Mouse (Mus musculus): ENCODE data around the gene Spdef. TPM values are rescaled to one million over a fixed set of nuclear protein-coding genes. Genes with fewer than 3 reads are reported as not detected.

The Spdef gene
- polyA plus RNA-seq, 1 experiment from 2014 or later = 2.2 TPM

DNA sequence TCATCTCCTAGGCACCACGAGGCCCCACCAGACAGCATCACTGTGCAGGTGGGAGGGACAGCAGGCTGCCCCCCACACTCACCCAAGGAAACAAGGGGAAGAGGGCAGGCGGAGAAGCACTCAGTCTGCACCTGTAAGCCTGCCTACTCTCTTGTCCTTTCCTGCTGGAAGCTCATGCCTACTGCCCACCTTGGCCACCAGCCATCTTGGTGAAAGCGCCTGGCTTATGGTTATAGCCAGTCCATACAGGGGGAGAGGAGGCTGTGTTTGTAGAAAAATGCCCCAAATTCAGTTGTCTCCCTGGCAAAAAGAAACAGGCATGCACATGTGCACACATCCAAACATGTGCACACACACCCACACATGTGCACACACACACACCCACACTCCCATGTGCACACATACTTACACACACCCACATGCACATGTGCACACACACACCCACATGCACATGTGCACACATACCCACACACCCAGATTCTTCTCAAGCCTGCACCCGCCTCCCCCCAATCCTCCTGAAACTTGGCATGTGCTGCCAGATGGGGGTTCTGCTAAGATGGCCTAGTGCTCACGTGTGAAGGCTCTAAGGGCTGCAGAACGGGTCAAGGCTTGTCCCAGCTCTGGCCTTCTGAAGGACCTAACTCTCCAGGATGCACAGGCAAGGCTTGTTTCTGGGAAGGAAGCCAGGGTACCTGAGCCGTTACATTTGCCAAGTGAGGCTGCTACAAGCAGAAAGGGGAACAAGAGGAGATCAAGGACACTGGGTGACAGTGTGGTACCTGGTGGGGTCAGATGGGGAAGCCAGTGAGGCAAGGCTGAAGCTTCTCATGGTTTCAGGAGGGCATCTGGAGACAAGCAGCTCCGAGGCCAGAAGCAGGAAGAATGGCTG is 22.8 kb upstream of the Spdef start:
- no peak overlapping the region for H3K27ac ChIP-seq
- no peak overlapping the region for H3K9ac ChIP-seq
- H3K9me3 ChIP-seq = no peaks in the 10 kb centered on the region
- H3K4me3 ChIP-seq = no peak overlapping the region
- H3K27me3 ChIP-seq = no peaks in the 10 kb centered on the region
- no peak for ATAC-seq (ENCODE audit: borderline replicate concordance, extremely low read depth, low FRiP score, low TSS enrichment)
- H3K36me3 ChIP-seq = 0 out of 2 replicates have a peak, but pooled peaks cover 9% of the 10 kb centered on the region
- no peaks in the 10 kb centered on the region for H3K4me1 ChIP-seq
- WGBS = 87% methylated on average over 8 of the region's 8 CpGs
- no peak overlapping the region for H3K4me2 ChIP-seq

DNA sequence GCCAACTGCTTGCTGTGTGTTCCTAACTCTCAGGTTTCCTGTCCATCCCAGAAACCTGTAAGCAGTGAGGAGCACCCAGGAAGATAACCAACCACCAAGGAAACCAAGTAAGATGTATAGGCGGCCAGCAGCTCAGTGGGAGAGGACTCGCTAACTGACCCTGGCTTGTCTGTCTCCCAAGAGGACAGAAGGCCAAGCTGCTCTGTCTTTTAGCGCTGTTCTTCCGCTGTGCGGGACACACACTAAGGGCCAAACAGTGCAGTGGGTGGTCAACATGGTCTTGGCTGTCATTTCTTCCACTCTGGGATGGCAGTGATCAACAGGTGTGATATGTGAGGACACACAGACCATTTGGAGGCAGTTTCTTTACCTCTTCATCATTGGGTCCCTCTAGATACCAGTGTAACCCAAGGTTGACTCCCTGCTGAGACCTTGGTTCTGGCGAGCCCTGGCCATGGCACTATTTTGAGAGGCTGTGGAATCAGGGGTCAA is 21.7 kb upstream of the Spdef start:
- H3K4me1 ChIP-seq = no peaks in the 10 kb centered on the region
- H3K27me3 ChIP-seq = no peaks in the 10 kb centered on the region
- H3K27ac ChIP-seq = no peak overlapping the region
- H3K9ac ChIP-seq = no peak overlapping the region
- WGBS = 86% methylated on average over 6 of the region's 6 CpGs
- no peak overlapping the region for H3K4me2 ChIP-seq
- 0 out of 2 replicates have a peak, but pooled peaks cover 9% of the 10 kb centered on the region for H3K36me3 ChIP-seq
- ATAC-seq (ENCODE audit: borderline replicate concordance, extremely low read depth, low FRiP score, low TSS enrichment) = no peak
- H3K9me3 ChIP-seq = no peaks in the 10 kb centered on the region
- no peak overlapping the region for H3K4me3 ChIP-seq

GRCm38 (mm10) chr17:27748123-27748522 is 19.4 kb upstream of the Spdef start:
- Histone ChIP-seq H3K9me3 (no peaks in the 10 kb centered on the region), H3K27me3 (no peaks in the 10 kb centered on the region), H3K4me2 (no peak overlapping the region), H3K4me1 (no peaks in the 10 kb centered on the region), H3K9ac (no peak overlapping the region), H3K36me3 (0 out of 2 replicates have a peak, but pooled peaks cover 5% of the 10 kb centered on the region), H3K4me3 (no peak overlapping the region), H3K27ac (no peak overlapping the region)
- no peak for ATAC-seq (ENCODE audit: borderline replicate concordance, extremely low read depth, low FRiP score, low TSS enrichment)
- 88% methylated on average over 2 of the region's 2 CpGs for WGBS

- no peak for ATAC-seq (ENCODE audit: borderline replicate concordance, extremely low read depth, low FRiP score, low TSS enrichment)
- H3K9me3 ChIP-seq = no peaks in the 10 kb centered on the region
- no peak overlapping the region for H3K4me3 ChIP-seq
- WGBS = 44% methylated on average over 4 of the region's 4 CpGs
- H3K27ac ChIP-seq = no peak overlapping the region
- no peaks in the 10 kb centered on the region for H3K27me3 ChIP-seq
- no peaks in the 10 kb centered on the region for H3K36me3 ChIP-seq
- no peaks in the 10 kb centered on the region for H3K4me1 ChIP-seq
- H3K4me2 ChIP-seq = no peak overlapping the region
- H3K9ac ChIP-seq = no peak overlapping the region
These were observed 17.7 kb upstream of the Spdef start for GRCm38 (mm10) chr17:27746446-27746845.

DNA sequence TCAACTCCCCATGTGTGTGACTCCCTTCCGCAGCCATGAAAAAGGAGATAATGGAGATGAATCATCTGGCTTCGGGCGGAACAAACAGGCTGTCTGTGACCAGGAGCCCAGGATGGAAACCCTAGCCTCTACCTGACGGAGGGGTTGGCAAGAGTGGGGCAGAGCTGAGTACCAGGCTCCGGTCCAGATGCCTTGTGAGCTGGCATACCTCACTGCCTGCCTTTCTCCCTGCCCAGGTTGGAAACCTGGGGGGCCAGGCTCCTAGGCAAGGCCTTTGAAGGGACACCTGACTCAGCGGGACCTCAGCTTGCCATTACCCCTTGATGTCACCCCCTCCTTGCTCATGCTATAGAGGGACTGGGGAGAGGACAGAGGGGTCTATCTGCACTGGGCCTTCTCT is 12.2 kb upstream of the Spdef start:
- ATAC-seq (ENCODE audit: borderline replicate concordance, extremely low read depth, low FRiP score, low TSS enrichment) = no peak
- Histone ChIP-seq H3K4me2 (no peak overlapping the region), H3K36me3 (no peaks in the 10 kb centered on the region), H3K27ac (no peak overlapping the region), H3K4me3 (no peak overlapping the region), H3K9me3 (no peaks in the 10 kb centered on the region), H3K4me1 (no peaks in the 10 kb centered on the region), H3K27me3 (no peaks in the 10 kb centered on the region), H3K9ac (no peak overlapping the region)
- 81% methylated on average over 6 of the region's 6 CpGs for WGBS

- 15% methylated on average over 13 of the region's 13 CpGs for WGBS
- H3K4me3 ChIP-seq = no peak overlapping the region
- H3K4me1 ChIP-seq = no peaks in the 10 kb centered on the region
- H3K9me3 ChIP-seq = no peaks in the 10 kb centered on the region
- H3K4me2 ChIP-seq = no peak overlapping the region
- H3K9ac ChIP-seq = no peak overlapping the region
- ATAC-seq (ENCODE audit: borderline replicate concordance, extremely low read depth, low FRiP score, low TSS enrichment) = no peak
- no peak overlapping the region for H3K27ac ChIP-seq
- no peaks in the 10 kb centered on the region for H3K27me3 ChIP-seq
- H3K36me3 ChIP-seq = no peaks in the 10 kb centered on the region
These were observed 5.8 kb upstream of the Spdef start for GRCm38 (mm10) chr17:27734344-27735073.

GRCm38 (mm10) chr17:27732694-27733093 is 3.9 kb upstream of the Spdef start:
- no peak overlapping the region for H3K4me3 ChIP-seq
- ATAC-seq (ENCODE audit: borderline replicate concordance, extremely low read depth, low FRiP score, low TSS enrichment) = no peak
- no peak overlapping the region for H3K27ac ChIP-seq
- no peak overlapping the region for H3K4me2 ChIP-seq
- 80% methylated on average over 3 of the region's 3 CpGs for WGBS
- H3K9ac ChIP-seq = no peak overlapping the region
- H3K36me3 ChIP-seq = no peaks in the 10 kb centered on the region
- H3K9me3 ChIP-seq = no peaks in the 10 kb centered on the region
- H3K4me1 ChIP-seq = peaks cover 7% of the 10 kb centered on the region
- no peaks in the 10 kb centered on the region for H3K27me3 ChIP-seq

DNA sequence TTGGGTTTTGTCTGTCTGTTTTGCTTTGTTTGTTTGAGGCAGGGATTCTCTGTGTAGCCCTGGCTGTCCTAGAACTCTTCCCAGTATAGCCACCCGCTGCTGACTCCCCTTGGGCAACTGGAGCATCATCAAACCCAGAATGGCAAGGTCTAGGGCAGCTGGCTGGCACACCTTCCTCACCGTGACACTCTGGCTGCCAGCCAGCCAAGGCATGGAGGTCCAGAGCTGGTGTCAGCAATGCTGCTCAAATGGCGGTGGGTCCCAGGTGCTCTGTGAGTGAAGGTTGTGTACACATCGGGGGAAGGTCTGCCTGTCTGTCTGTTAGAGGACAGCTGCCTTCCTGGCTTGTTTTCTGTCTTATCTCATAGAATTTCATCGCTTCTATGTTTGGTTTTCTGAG is 3.4 kb upstream of the Spdef start:
- H3K27me3 ChIP-seq = no peaks in the 10 kb centered on the region
- no peak overlapping the region for H3K4me3 ChIP-seq
- no peaks in the 10 kb centered on the region for H3K9me3 ChIP-seq
- H3K27ac ChIP-seq = no peak overlapping the region
- H3K4me2 ChIP-seq = no peak overlapping the region
- H3K9ac ChIP-seq = no peak overlapping the region
- no peaks in the 10 kb centered on the region for H3K36me3 ChIP-seq
- peaks cover 7% of the 10 kb centered on the region for H3K4me1 ChIP-seq
- WGBS = 41% methylated on average over 5 of the region's 5 CpGs
- ATAC-seq (ENCODE audit: borderline replicate concordance, extremely low read depth, low FRiP score, low TSS enrichment) = no peak

- H3K36me3 ChIP-seq = no peaks in the 10 kb centered on the region
- H3K4me3 ChIP-seq = no peak overlapping the region
- H3K27ac ChIP-seq = no peak overlapping the region
- H3K4me1 ChIP-seq = peaks cover 25% of the 10 kb centered on the region
- no peak for ATAC-seq (ENCODE audit: borderline replicate concordance, extremely low read depth, low FRiP score, low TSS enrichment)
- H3K9me3 ChIP-seq = no peaks in the 10 kb centered on the region
- no peak overlapping the region for H3K4me2 ChIP-seq
- no peak overlapping the region for H3K9ac ChIP-seq
- WGBS = 29% methylated on average over 7 of the region's 7 CpGs
- H3K27me3 ChIP-seq = no peaks in the 10 kb centered on the region
These were observed 2.2 kb downstream of the Spdef start for GRCm38 (mm10) chr17:27726527-27726926.

- Histone ChIP-seq H3K27me3 (no peaks in the 10 kb centered on the region), H3K9ac (no peak overlapping the region), H3K27ac (no peak overlapping the region), H3K4me2 (no peak overlapping the region), H3K9me3 (no peaks in the 10 kb centered on the region), H3K4me1 (peaks cover 25% of the 10 kb centered on the region), H3K4me3 (no peak overlapping the region), H3K36me3 (no peaks in the 10 kb centered on the region)
- 15% methylated on average over 10 of the region's 10 CpGs for WGBS
- peak; percentile 43; the same call in 1 of the 2 replicates for ATAC-seq (ENCODE audit: borderline replicate concordance, extremely low read depth, low FRiP score, low TSS enrichment)
These were observed 3.3 kb downstream of the Spdef start for GRCm38 (mm10) chr17:27725412-27725811.

- 34% methylated on average over 10 of the region's 10 CpGs for whole genome bisulfite sequencing
These were observed 3.7 kb downstream of the Spdef start for GRCm38 (mm10) chr17:27725011-27725410.

DNA sequence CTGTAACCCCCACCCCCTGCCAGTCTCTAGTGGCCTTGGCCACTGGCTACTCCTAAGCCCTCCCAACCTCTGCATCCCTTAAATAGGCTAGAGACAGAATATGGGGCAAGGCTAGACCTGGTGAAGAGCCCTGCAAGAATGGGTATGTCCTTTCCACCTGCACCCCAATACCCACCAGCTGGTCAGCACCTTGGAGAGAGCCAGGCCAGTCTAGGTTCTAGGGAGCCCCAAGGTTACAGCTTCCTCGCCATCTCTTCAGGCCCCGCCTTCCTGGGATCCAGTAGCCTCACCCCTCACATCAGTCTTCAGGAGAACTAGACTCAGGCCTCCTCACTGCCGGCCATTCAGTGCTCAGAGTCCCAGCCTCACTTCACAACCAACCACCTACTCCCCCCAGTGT is 4.4 kb downstream of the Spdef start:
- Histone ChIP-seq H3K9ac (no peak overlapping the region), H3K4me2 (no peak overlapping the region), H3K4me3 (no peak overlapping the region), H3K27ac (no peak overlapping the region), H3K4me1 (peaks cover 25% of the 10 kb centered on the region), H3K36me3 (no peaks in the 10 kb centered on the region), H3K27me3 (no peaks in the 10 kb centered on the region), H3K9me3 (no peaks in the 10 kb centered on the region)
- no peak for ATAC-seq (ENCODE audit: borderline replicate concordance, extremely low read depth, low FRiP score, low TSS enrichment)
- WGBS = 16% methylated on average over 3 of the region's 3 CpGs

More at GRCm38 (mm10) chr17:27725011-27725410, 3.7 kb downstream of the Spdef start:
- no peaks in the 10 kb centered on the region for H3K36me3 ChIP-seq
- H3K4me1 ChIP-seq = peaks cover 25% of the 10 kb centered on the region
- H3K4me2 ChIP-seq = no peak overlapping the region
- H3K9ac ChIP-seq = no peak overlapping the region
- no peaks in the 10 kb centered on the region for H3K27me3 ChIP-seq
- no peaks in the 10 kb centered on the region for H3K9me3 ChIP-seq
- no peak for ATAC-seq (ENCODE audit: borderline replicate concordance, extremely low read depth, low FRiP score, low TSS enrichment)
- H3K27ac ChIP-seq = no peak overlapping the region
- H3K4me3 ChIP-seq = no peak overlapping the region

All from lung, embryonic 15.5 days (tissue).